Mouse (Mus musculus) macrophage (primary cell): Measurements from ENCODE around the gene Prr22. TPM values are rescaled to one million over a fixed set of nuclear protein-coding genes. Genes with fewer than 3 reads are reported as not detected.

Source experiments
- H3K27ac ChIP-seq: fragments of 350-480 bp; formaldehyde crosslinking; 2 replicates; pipeline ENCODE4 v1.9.0; 2021
- H3K36me3 ChIP-seq: fragments of 350-480 bp; formaldehyde crosslinking; 2 replicates; pipeline ENCODE4 v1.9.0; 2021; ENCODE audit errors: inconsistent target
- H3K4me3 ChIP-seq: fragments of 350-480 bp; formaldehyde crosslinking; 2 replicates; pipeline ENCODE4 v1.9.0; 2021; ENCODE audit errors: inconsistent target
- H3K79me2 ChIP-seq: fragments of 350-480 bp; formaldehyde crosslinking; 2 replicates; pipeline ENCODE4 v1.9.0; 2021; ENCODE audit errors: inconsistent target
- WGBS: methylation state at CpG from one replicate; pipeline ENCODE4 v1.1.7; 2026; ENCODE audit warnings: inconsistent platforms; ENCODE audit not compliant: missing documents; 5-methylcytosine and 5-hydroxymethylcytosine counted together
- polyA plus RNA-seq: library from polyadenylated mRNA; stranded (reverse); fragments of 250-400 nt; gene quantifications from 3 replicates; pipeline ENCODE4 v1.2.4, GENCODE M21; 2018; ENCODE audit warnings: inconsistent platforms
- total RNA-seq, 78 experiments: library from RNA; depleted of rRNA; stranded (reverse); fragments of 250-400 nt; gene quantifications; 1 replicate in 9 of 78; 2 replicates in 24 of 78; 3 replicates in 43 of 78; 4 replicates in 2 of 78; pipeline ENCODE4 v1.2.4; 2018; ENCODE audit warnings: inconsistent platforms in 56 of 78

The Prr22 gene
- total RNA-seq (2018; cell fraction: chromatin; rRNA removed): 1 to 10 TPM in 8 of 26 experiments, under 1 TPM in 15, not detected in 3; 0.46 to 1.9 (median 0.91) TPM
- total RNA-seq (2018; cell fraction: cytosol; rRNA removed): under 1 TPM in 7 of 26 experiments, not detected in 19; 0.07 to 0.26 (median 0.09) TPM
- 1 to 10 TPM in 6 of 26 experiments, under 1 TPM in 12, not detected in 8; 0.50 to 1.4 (median 0.75) TPM for total RNA-seq (2018; cell fraction: nucleus; rRNA removed)
- polyA plus RNA-seq: not detected in 3 replicates

- peaks cover 14% of the 10 kb centered on the region; the same call in 1 of the 2 replicates for H3K36me3 ChIP-seq
- no peak within 1 kb of the TSS for H3K27ac ChIP-seq
- WGBS: 91% methylated on average over 5 of the region's 5 CpGs
- H3K79me2 ChIP-seq: peaks cover 5% of the 10 kb centered on the region; the same call in 1 of the 2 replicates
- no peak within 1 kb of the TSS for H3K4me3 ChIP-seq
These were observed at the start of gene Prr22 for GRCm38 (mm10) chr17:56769950-56770349. Gene Prr22, plus strand, starts transcription at chr17:56770250.

- Histone ChIP-seq H3K27ac (no peak overlapping the region), H3K79me2 (peaks cover 33% of the 10 kb centered on the region), H3K4me3 (no peak overlapping the region), H3K36me3 (peaks cover 15% of the 10 kb centered on the region; the same call in 1 of the 2 replicates)
- WGBS: 84% methylated on average over 5 of the region's 5 CpGs
These were observed 47.6 kb upstream of the Prr22 start for GRCm38 (mm10) chr17:56722441-56722840.

- Histone ChIP-seq H3K36me3 (peaks cover 15% of the 10 kb centered on the region; the same call in 1 of the 2 replicates), H3K27ac (no peak overlapping the region), H3K4me3 (no peak overlapping the region), H3K79me2 (peaks cover 24% of the 10 kb centered on the region)
- 89% methylated on average over 11 of the region's 11 CpGs for WGBS
These were observed 46.5 kb upstream of the Prr22 start for GRCm38 (mm10) chr17:56723419-56724161.

GRCm38 (mm10) chr17:56727029-56727649, 42.9 kb upstream of the Prr22 start:
- H3K79me2 ChIP-seq: no peaks in the 10 kb centered on the region
- no peak overlapping the region for H3K4me3 ChIP-seq
- no peak overlapping the region for H3K27ac ChIP-seq
- 53% methylated on average over 7 of the region's 7 CpGs for WGBS
- H3K36me3 ChIP-seq: peaks cover 9% of the 10 kb centered on the region; the same call in 1 of the 2 replicates

GRCm38 (mm10) chr17:56727659-56728058, 42.4 kb upstream of the Prr22 start:
- Histone ChIP-seq H3K4me3 (no peak overlapping the region), H3K79me2 (no peaks in the 10 kb centered on the region), H3K27ac (no peak overlapping the region), H3K36me3 (peaks cover 5% of the 10 kb centered on the region; the same call in 1 of the 2 replicates)
- 34% methylated on average over 12 of the region's 12 CpGs for WGBS

- Histone ChIP-seq H3K79me2 (no peaks in the 10 kb centered on the region), H3K4me3 (no peak overlapping the region), H3K27ac (no peak overlapping the region), H3K36me3 (peaks cover under 1% of the 10 kb centered on the region; the same call in 1 of the 2 replicates)
- WGBS: 41% methylated on average over 12 of the region's 12 CpGs
These were observed 41.9 kb upstream of the Prr22 start for GRCm38 (mm10) chr17:56728117-56728516.

GRCm38 (mm10) chr17:56729151-56729550, 40.9 kb upstream of the Prr22 start:
- Histone ChIP-seq H3K4me3 (no peak overlapping the region), H3K27ac (no peak overlapping the region), H3K36me3 (no peaks in the 10 kb centered on the region)

GRCm38 (mm10) chr17:56729656-56730055, 40.4 kb upstream of the Prr22 start:
- 78% methylated on average over 2 of the region's 2 CpGs for WGBS
- Histone ChIP-seq H3K79me2 (no peaks in the 10 kb centered on the region), H3K4me3 (no peak overlapping the region), H3K36me3 (no peaks in the 10 kb centered on the region), H3K27ac (no peak overlapping the region)

More at GRCm38 (mm10) chr17:56729151-56729550, 40.9 kb upstream of the Prr22 start:
- no peaks in the 10 kb centered on the region for H3K79me2 ChIP-seq
- 89% methylated on average over 6 of the region's 6 CpGs for WGBS

- 59% methylated on average over 8 of the region's 8 CpGs for WGBS
These were observed 33.5 kb upstream of the Prr22 start for GRCm38 (mm10) chr17:56736534-56736933.

GRCm38 (mm10) chr17:56738221-56738620, 31.8 kb upstream of the Prr22 start:
- H3K27ac ChIP-seq: no peak overlapping the region
- no peaks in the 10 kb centered on the region for H3K79me2 ChIP-seq
- no peaks in the 10 kb centered on the region for H3K36me3 ChIP-seq
- WGBS: 87% methylated on average over 10 of the region's 10 CpGs
- H3K4me3 ChIP-seq: no peak overlapping the region

More at GRCm38 (mm10) chr17:56736534-56736933, 33.5 kb upstream of the Prr22 start:
- no peaks in the 10 kb centered on the region for H3K79me2 ChIP-seq
- H3K4me3 ChIP-seq: no peak overlapping the region
- H3K27ac ChIP-seq: no peak overlapping the region
- H3K36me3 ChIP-seq: no peaks in the 10 kb centered on the region

GRCm38 (mm10) chr17:56740118-56740787, 29.8 kb upstream of the Prr22 start:
- H3K4me3 ChIP-seq: no peak overlapping the region
- no peak overlapping the region for H3K27ac ChIP-seq
- no peaks in the 10 kb centered on the region for H3K79me2 ChIP-seq
- WGBS: 92% methylated on average over 16 of the region's 17 CpGs
- H3K36me3 ChIP-seq: no peaks in the 10 kb centered on the region

- H3K27ac ChIP-seq: no peak overlapping the region
- WGBS: 83% methylated on average over 16 of the region's 17 CpGs
- no peaks in the 10 kb centered on the region for H3K36me3 ChIP-seq
- no peak overlapping the region for H3K4me3 ChIP-seq
- H3K79me2 ChIP-seq: no peaks in the 10 kb centered on the region
These were observed 29.3 kb upstream of the Prr22 start for GRCm38 (mm10) chr17:56740788-56741160.

- Histone ChIP-seq H3K27ac (no peak overlapping the region), H3K79me2 (no peaks in the 10 kb centered on the region), H3K4me3 (no peak overlapping the region), H3K36me3 (no peaks in the 10 kb centered on the region)
- 42% methylated on average over 4 of the region's 5 CpGs for WGBS
These were observed 25.9 kb upstream of the Prr22 start for GRCm38 (mm10) chr17:56744173-56744572.

- H3K36me3 ChIP-seq: no peaks in the 10 kb centered on the region
- WGBS: 55% methylated on average over 58 of the region's 71 CpGs
- no peak overlapping the region for H3K4me3 ChIP-seq
- H3K79me2 ChIP-seq: no peaks in the 10 kb centered on the region
- H3K27ac ChIP-seq: no peak overlapping the region
These were observed 18.5 kb upstream of the Prr22 start for GRCm38 (mm10) chr17:56751404-56752072.
